Mouse (Mus musculus) layer of hippocampus, postnatal 25 days (tissue): ENCODE results near the gene Bmf. TPM values are rescaled to one million over a fixed set of nuclear protein-coding genes. Genes with fewer than 3 reads are reported as not detected.
A peak's percentile ranks its signal among the peaks of the same experiment; 100 is the strongest.

Experiments
- DNase-seq, 2 experiments: peaks; one replicate each; pipeline ENCODE4 v3.0.0; 2022; ENCODE audit warnings: mixed read lengths in 2 of 2, low spot score in 1 of 2; ENCODE audit errors: extremely low spot score in 1 of 2
- total RNA-seq, 2 experiments: library from RNA; stranded (reverse); gene quantifications; 2 replicates each; pipeline ENCODE4 v1.2.3; 2021

Gene Bmf
- total RNA-seq, 2 experiments from 2014 or later: 4.0 to 5.0 TPM

DNA sequence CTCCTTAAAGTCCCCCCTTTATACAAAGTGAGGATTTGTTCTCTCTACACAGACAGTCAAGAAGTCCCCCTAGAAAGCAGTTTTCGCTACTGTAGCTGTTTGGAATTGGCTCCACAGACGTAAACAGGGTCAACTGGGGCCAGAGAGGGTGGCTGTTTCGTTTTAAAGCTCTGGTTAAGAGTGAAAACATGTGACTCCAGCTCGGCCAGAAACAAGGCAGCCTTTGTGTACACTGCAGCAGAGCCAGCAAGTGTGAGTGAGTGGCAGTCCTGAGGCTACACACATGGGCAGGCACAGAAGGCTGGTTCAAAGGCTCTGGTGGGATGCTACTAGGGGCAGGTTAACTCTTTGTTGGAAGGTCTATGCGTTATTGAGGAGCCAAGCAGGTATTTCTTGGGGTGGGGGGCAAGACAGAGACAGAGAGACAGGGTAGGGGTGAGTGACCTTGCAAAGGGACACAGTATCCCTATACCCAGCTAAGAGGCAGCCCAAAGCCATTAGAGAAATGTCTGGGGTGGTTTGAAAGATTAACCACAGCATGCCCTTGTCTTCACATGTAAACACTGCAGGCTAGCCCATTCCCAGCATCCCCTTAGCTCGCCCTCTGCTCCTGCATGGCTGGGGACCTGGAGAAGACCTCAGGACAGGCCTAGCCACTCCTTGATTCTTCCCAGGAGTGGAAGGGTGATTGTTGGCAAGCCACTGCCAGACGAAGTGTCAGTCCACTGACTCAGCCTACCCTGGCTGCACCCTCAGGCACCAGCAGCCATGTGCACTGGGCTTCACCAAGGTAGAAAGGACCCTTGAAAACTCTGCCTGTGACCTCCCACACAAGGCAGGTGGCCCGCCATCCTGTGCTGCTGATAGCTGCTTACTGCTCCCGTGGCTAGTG is 29.2 kb downstream of the Bmf start:
- no peak for DNase-seq

DNA sequence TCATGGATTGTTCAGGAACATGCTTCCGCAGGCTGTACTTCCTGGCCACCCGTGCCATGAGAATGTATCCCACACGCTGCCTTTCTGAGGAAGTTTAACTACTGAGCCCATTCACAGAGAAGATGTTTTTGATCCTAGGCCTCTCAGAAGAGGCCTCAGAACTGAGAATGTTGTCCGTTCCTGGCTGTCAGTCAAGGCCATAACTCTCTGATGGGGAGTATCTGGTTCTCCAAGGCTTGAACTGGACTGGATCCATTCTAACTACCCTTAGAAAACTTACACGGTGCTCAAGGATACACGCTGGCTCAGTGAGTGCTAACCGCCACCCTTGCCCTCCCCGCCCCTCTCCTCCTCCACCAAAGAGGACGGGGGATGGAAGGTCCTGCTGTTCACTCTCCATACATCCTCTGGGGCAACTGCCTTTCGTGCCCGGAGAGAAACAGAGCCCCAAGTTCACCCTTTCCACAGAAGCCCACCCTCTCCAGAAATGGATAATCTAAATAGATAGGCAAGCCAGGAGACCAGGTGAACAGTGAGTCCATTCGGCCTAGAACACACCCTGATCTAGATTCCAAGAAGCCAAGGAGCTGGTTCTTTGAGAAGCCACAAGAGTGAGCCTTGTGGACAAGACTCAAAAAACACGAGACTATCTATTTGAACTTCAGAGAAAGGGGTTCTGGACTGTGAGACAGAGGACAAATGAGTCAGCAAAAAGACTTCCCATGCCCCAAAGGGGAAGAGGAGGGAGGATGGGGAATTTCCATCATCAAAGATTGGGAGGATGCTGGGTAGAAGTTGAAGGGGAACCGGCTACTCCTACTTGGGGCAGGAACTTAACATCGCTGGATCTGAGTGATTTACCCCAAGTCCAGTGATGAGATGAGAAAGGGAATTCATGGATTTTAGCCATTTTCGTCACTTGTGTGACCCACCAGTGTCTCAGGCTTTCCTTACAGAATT is 36.8 kb downstream of the Bmf start:
- no peak for DNase-seq

DNA sequence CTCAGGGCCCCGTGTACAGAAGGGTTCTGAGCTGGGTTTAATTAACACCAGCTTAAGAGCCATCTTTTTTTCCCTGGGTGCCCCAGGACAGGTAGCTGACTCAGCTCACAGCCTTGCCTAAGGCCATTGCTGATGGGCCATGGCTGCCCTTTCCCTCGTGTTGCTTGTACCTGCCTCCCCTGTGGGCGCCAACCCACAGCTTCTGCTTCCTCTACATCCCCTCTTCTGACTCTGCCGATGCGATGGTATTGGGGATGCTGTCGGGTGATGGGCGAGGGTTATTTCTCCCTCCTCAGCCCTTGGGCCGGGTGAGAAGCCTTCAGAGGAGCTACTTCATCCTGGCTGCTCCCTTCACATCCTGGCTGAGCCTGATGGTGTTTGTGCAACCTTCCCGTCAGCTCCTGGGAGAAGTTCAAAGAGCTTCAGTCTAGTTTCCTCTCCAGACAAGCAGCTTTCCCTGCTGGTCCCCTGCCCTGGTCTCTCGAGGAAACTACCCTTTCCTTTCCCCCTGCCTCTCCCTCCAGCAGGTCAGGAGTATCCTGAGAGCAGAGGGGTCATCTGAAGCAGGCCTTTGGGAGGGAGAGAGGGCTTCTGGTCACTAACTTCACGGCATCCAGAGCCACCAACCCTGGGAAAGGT is 37.6 kb downstream of the Bmf start:
- DNase-seq: no peak

DNA sequence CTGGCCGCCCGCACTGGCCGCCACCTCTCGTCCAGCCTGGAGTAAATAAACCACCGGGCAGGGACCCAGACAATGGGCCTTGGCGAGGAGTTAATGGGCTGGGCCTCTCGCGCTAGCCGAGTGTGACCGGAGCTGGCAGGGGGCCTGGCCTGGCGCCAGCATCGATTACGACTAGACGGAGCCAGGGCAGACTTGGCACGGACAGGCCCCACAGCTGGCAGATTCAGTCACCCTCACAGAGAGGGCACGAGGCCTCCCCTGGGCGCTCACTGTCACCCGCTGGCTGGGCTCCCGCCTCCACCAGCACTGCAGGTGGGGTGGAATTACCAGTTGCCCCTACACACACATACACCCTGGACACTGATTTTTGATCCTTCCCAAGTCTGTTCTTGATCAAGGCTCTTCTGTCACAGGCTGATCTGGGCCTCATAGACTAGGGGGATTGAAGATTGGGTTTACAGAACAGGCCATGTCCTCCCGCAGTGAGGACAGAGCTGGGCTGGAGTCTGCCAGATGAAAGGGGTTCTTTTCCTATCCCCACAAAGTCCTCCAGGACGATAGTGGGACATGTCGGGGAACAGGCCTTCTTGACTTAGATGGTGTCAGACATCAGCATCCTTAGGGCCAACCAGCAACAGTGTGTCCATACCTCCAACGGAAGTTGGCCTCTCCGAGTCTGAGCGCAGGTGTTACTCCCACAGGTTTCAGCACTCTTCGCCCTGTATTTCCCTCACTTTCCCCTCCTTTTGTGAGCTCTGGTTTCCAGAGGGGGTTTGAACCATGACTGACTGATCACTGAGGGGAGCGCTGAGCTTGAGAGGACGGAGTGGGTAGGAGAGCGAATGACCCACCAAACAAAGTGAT is 38.8 kb downstream of the Bmf start:
- DNase-seq: peak; percentile 64 to 78

DNA sequence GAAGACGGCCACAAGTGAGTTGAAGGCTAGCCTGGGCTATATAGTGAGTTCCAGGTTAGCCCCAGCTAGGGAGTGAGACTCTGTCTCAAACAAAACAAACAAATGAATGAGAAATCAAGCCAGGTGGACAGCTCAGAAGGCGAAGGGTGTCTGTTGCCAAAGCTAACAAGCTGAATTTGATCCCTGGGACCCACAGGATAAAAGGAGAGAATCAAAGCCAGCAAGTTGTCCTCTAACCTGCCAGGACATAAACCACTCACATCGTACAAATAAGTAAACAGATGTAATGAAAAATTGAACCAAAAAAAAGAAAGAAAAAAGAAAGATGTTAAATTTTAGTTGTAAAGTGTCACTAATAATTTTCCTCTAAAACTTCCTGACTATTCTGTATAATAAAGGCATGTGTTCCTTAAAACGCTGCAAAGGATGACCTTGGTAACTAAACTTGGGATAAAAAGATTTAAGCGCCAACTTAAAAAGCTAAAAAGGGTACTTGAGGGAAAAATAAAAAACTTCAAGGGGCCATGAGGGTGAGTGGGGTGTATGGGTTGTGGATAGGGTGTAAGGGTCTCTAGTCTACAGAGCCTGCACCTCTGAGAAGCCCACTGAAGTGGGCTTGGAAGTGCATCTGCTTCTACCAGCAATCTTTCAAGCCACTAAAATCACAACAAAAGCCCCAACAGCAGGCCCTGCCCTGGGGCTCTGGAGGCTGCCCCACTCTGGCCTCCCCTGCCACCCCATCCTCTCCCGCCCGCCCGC is 39.6 kb downstream of the Bmf start:
- no peak for DNase-seq

DNA sequence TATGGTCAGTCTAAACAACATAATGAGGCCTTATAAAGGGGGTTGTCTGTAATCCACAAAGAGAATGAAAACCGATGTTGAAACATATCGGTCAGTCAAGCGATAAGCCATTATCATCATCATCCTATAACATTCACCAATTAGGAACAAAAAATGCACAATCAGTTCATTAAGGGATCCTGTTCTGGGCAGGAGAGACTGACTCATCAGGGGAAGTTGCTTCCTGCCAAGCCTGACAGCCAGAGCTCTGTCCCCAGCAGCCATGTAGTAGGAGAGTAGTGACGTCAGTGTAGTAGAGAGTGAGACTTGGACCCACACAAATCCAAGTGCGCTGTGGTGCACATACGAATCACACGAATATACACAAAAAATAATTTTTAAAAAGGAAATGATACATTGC is 42.4 kb downstream of the Bmf start:
- DNase-seq: no peak

DNA sequence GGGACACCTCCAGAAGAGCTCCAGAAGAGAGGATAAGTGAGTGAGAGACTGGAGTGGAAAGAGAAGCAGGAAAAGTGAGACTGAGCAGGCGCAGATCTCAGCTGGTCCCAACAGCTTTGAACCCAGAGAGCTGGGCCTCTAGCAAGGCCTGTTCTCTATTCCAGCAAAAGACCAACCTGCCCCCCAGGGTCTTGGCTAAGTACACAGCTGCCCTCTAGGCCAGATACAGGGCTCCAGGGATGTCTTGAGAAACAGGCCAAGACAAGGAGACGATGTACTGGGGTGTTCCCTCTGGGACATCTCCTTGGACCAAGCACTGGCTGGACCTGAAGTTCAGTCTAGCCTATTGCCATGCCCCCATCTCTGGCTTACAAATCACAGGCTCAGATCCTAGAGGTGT is 49.3 kb downstream of the Bmf start:
- DNase-seq: no peak

DNA sequence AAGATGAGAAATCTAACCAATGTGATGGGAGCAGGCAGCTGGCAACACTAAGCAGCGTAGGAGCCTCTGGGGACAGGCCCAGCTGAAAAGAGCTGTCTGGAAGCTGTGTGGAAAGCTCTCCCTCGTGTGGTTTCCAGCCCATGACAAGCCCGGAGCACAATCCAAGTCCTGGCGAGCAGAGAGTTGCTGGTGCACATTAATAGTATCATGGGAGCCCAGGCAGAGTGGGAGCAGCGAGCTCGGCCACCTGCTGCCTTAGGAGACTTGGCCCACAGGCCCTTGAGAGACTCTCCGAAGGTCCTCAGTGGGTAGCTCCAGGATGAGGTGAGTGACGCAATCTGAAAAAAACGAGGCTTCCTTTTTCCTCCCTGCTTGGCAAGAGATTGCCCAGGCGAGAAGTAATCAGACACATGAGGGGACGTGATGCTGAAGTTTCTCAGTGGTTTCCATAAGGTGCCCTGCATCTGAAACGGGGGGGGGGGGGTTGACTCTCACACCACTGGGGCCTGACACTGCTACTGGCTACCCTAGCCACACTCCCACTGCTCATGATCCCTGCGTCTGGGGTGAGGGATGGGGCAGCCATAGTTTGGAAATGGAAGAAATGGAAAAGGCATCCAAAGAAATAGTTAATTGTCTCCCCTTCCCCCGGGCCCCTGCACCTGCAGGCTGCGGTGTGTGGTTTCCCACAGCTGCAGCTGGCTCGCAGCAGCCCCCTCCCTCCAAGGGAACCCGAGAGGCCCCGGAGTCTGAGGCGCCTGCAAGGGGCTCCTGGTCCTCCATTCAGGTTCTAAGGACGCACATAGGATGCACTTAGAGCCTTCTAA is 50.1 kb downstream of the Bmf start:
- no peak for DNase-seq

DNA sequence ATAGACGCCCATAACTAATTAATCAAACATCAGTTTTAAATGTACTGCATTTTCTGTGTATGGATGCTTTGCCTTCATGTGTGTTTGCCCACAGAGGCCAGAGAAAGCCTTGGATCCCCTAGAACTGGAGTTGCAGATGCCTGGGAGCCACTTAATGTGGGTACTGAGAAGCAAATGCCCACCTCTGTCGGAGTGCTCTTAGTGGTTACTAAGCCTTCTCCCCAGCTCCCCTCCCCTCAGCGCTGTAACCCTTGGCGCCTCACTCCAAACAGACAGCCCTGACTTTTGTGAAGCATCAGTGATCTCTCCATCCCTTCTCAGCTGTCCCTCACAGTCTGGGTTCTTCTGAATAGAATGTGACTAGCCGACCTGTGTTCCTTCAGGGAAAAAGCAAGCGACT is 51.0 kb downstream of the Bmf start:
- no peak for DNase-seq

DNA sequence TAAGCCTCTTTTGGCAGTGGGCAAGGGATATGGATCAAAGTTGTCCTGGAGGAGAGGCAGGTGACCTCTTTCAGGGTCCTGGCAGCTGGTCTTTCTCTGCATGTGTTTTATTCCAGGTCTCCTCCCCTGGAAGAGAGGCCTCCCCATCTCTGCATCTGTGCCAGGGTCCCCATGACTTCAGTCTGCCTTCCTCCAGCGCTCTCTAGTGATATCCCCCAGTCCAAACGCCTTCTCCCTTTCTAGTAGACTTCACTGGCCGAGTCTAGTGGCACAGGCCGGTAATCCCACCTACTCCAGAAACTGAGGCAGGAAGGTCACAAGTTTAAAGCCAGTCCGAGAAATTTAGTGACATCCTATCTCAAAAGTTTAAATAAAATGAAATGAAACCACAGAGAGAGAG is 51.6 kb downstream of the Bmf start:
- DNase-seq: no peak

DNA sequence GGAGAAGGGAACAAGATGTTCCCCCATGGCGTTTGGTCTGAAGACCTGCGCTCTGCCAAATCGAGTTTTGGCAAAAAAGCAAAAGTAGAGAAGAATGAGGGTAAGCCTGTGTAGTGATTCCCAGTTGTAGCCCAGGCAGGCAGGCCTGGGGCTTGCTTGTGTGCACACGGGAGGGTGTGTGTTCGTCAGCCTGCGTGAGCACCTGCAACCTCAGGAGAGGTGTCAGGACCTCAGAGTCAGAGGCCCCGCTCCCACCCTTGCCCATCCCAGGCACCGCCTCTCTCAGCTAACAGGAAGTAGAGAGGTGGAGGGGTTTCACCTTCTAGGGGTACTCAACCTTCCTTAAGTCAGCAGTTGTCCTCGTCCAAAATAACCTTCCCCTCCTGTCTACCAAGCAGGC is 54.5 kb downstream of the Bmf start:
- no peak for DNase-seq

DNA sequence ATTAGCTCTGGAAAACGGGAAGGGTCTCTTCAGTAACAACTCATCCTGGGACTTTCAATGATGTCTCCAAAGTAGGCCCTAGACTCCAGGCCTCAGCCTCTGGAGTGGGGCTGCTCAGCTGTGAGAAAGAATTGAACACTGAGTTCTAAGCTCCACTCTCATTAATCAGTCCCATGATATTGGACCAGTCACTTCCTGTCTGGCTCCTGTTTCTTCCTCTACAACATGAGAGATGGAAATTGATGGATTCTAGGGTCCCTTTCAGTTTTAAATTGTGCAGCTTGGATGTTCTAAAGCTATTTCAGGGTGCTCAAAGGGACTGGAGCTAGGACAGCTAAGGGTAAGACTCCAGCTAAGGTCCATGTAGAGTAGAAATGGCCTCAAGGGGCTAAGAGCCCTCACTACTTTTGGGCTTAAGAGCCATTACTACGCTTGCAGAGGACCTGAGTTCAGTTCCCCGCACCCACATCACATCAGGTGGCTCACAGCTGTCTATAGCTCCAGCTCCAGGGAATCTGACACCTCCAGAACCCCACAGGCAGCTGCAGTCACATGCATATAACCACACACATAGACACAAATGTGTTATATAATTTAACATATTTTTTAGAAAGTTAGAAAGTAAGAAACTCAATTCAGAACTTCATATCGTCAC is 57.6 kb downstream of the Bmf start:
- no peak for DNase-seq

DNA sequence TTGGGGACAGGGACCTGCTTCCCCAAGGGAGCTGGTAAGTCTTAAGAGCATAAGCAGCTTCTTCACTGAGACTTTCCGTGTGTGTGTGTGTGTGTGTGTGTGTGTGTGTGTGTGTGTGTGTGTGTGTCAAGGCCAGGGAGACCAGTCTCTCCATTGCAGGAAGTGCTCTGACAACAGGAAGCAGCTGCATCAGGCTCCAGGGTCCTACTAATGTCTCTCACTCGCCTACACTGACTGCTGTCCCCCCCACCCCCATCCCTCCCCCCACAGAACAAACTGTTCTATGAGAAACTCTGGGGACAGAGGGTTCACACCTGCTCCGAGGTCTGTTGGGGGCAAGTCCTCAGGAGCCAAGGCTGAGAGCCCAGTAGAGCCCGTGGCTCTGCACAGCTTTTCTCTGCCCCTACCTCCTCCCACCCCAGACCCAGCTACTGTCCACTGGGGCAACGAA is 58.2 kb downstream of the Bmf start:
- no peak for DNase-seq

DNA sequence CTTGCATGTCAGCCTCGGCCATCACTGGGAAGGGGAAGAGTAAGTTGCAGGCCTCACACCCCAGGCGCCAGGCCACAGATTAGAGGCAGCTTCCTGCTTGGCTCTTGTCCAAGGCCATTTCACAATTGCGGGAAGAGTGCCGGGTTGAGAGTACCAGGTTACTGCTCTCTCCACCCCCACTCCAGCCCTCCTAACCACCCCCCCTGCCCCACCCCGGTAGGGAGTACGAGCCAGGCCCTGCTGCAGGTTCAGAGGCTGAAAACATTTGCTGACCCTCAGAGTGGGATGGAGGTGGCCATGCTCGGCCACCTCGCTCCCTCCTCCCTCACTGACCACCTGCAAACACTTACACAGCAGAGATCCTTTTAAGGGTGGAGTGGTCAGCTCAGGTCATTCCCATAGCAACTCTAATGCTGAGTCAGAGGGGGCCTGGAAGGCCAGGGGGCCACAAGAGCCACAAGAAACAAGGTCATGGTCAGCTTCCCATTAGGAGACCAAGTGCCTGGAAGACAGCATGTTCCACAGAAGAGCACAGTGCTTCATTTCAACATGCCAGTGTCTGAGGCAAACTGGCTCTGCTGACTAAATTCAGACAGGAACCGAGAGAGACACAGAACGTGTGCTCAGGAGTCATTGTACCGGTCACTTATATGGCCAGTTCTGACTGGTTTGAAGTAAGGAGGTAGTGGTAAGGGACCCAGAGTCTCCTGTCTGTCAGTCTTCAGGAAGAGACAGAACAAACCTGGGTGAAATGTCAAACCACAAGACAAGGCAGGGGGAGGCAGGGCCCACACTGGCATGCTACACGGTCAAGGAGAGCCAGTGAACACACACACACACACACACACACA is 59.0 kb downstream of the Bmf start:
- no peak for DNase-seq

DNA sequence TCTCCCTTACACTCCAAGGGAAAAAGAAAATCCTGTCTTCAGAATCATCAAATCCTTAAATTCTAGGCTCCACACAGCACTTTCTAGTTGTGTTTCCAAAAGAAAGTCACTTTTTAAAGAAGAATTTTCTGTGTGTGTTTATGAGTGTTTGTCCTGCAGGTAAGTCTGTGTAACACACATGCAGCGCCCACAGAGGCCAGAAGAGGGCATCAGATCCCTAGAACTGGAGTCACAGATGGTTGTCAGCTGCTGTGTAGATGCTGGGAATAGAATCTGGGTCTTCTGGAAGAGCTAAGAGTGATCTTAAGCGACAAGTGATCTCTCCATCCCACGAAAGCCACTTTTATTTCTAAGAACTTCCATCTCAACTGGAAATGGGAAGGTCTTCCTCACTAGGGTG is 61.7 kb downstream of the Bmf start:
- DNase-seq: no peak

DNA sequence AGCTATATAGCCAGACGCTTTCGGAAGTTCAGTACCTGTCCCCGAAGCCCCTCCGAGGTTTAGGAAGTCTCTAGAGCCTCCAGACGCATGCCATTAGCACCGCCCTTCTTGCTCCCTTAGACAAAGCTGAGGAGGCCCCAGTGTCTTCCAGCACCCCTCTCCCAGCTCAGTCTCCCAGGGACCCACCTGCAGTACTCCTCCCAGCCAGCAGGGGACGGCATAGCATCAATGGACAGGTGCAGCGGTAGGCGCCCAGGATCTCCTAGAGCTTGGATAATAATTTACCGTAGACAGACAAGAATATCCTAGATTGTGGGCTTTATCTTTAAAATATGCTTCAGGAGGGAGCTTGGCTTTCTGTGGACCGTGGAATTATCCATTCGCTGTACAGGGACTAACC is 62.6 kb downstream of the Bmf start:
- DNase-seq: peak; percentile 69 to 92

DNA sequence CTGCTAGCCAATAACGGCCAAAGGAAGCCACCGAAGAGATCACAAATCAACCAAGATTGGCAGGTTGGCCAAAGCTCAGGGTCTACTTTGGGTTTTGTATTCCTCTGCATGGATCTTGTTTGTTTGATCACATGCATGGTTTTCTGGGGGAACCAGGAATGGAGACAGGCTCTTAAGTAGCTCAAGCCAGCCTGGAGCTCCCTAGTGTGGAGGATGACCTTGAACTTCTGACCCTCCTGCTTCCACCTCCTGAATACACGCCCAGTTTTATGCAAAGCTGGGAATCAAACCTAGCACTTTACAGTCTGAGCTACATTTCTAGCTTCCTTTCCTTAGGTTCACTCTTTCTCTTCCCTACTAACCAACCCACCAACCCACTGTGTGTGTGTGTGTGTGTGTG is 64.1 kb downstream of the Bmf start:
- DNase-seq: no peak
